Mouse (Mus musculus) limb, embryonic 14.5 days (tissue): ENCODE measurements around the gene Cilp2. TPM values are rescaled to one million over a fixed set of nuclear protein-coding genes. Genes with fewer than 3 reads are reported as not detected.

Experiments used
- ATAC-seq: fragments of 200-750 bp; cut with Nextera tagmentation; 2 replicates; pipeline ENCODE4 v1.8.0; 2017; ENCODE audit warnings: low read depth, moderate number of reproducible peaks, moderate TSS enrichment; ENCODE audit not compliant: low FRiP score
- DNase-seq: peaks from one replicate; pipeline ENCODE4 v3.0.0-alpha.2; 2015; ENCODE audit warnings: low spot score
- H3K27ac ChIP-seq: fragments of 300-500 bp; sonication (generic); replicated peaks from 2 replicates; pipeline ENCODE4 v1.5.1; 2014; ENCODE audit warnings: low read depth, mild to moderate bottlenecking, low read length, moderate library complexity, mixed read lengths
- H3K27me3 ChIP-seq: fragments of 300-500 bp; sonication (generic); 2 replicates; pipeline ENCODE4 v1.6.1; 2014; ENCODE audit warnings: low read length, mixed read lengths; ENCODE audit not compliant: control insufficient read depth, insufficient read depth
- H3K36me3 ChIP-seq: fragments of 300-500 bp; sonication (generic); 2 replicates; pipeline ENCODE4 v1.6.1; 2014; ENCODE audit warnings: mild to moderate bottlenecking, low read length, moderate library complexity, mixed read lengths; ENCODE audit not compliant: control insufficient read depth, insufficient read depth
- H3K4me1 ChIP-seq: fragments of 300-500 bp; sonication (generic); 2 replicates; pipeline ENCODE4 v1.6.1; 2014; ENCODE audit warnings: antibody characterized with exemption, low read length, mixed read lengths; ENCODE audit not compliant: control insufficient read depth, insufficient read depth
- H3K4me2 ChIP-seq: fragments of 300-500 bp; sonication (generic); replicated peaks from 2 replicates; pipeline ENCODE4 v1.6.1; 2014; ENCODE audit warnings: low read depth, mild to moderate bottlenecking, low read length, moderate library complexity; ENCODE audit not compliant: severe bottlenecking
- H3K4me3 ChIP-seq: fragments of 300-500 bp; sonication (generic); replicated peaks from 2 replicates; pipeline ENCODE4 v1.5.1; 2014; ENCODE audit warnings: low read length
- H3K9ac ChIP-seq: fragments of 300-500 bp; sonication (generic); 2 replicates; pipeline ENCODE4 v1.6.1; 2014; ENCODE audit warnings: mild to moderate bottlenecking, low read depth, low read length, moderate library complexity; ENCODE audit not compliant: severe bottlenecking
- H3K9me3 ChIP-seq: fragments of 300-500 bp; sonication (generic); 2 replicates; pipeline ENCODE4 v1.6.1; 2016; ENCODE audit warnings: low read length; ENCODE audit not compliant: control insufficient read depth
- POLR2A ChIP-seq: fragments of 200-500 bp; IDR thresholded peaks from 2 replicates; pipeline ENCODE4 v1.8.0; 2012; ENCODE audit warnings: inconsistent platforms, mild to moderate bottlenecking, moderate library complexity, borderline replicate concordance; ENCODE audit not compliant: insufficient read depth, insufficient read length; ENCODE audit errors: extremely low read depth
- WGBS: fragments of 180-500 bp; shearing (Covaris S2); extraction: QIAGEN DNeasy Blood & Tissue Kit; methylation state at CpG from one replicate; pipeline ENCODE4 v1.1.7; 2014; 5-methylcytosine and 5-hydroxymethylcytosine counted together
- polyA plus RNA-seq, 2 experiments: library from polyadenylated mRNA; depleted of rRNA in 1 of 2; stranded (reverse) in 1 of 2; unstranded in 1 of 2; fragments of >200 nt; fragmentation: Nextera tagmentation in 1 of 2; extraction: Ambion mirVana in 1 of 2; gene quantifications; 2 replicates each; pipeline versions ENCODE4 v1.2.1 to v1.2.3; 2012 to 2014

The Cilp2 gene
- polyA plus RNA-seq, 2 experiments: 1.5 to 2.6 TPM

GRCm38 (mm10) chr8:69870907-69871306 is 16.6 kb downstream of the Cilp2 start:
- Histone ChIP-seq H3K27ac (no peak overlapping the region), H3K4me2 (no peak overlapping the region), H3K36me3 (no peaks in the 10 kb centered on the region), H3K9ac (no peak overlapping the region), H3K4me3 (no peak overlapping the region), H3K4me1 (no peaks in the 10 kb centered on the region), H3K27me3 (no peaks in the 10 kb centered on the region), H3K9me3 (no peaks in the 10 kb centered on the region)
- DNase-seq: no peak
- 82% methylated on average over 6 of the region's 6 CpGs for WGBS
- ATAC-seq: no peak
- TF ChIP-seq POLR2A: no peak

- Histone ChIP-seq H3K27ac (no peak overlapping the region), H3K27me3 (no peaks in the 10 kb centered on the region), H3K36me3 (no peaks in the 10 kb centered on the region), H3K9me3 (no peaks in the 10 kb centered on the region), H3K4me2 (no peak overlapping the region), H3K4me3 (no peak overlapping the region), H3K4me1 (no peaks in the 10 kb centered on the region), H3K9ac (no peak overlapping the region)
- ATAC-seq: no peak
- no peak for TF ChIP-seq POLR2A
- no peak for DNase-seq
- 81% methylated on average over 11 of the region's 11 CpGs for WGBS
These were observed 17.3 kb downstream of the Cilp2 start for GRCm38 (mm10) chr8:69870003-69870765.

- ATAC-seq: no peak
These were observed 19.7 kb downstream of the Cilp2 start for GRCm38 (mm10) chr8:69867696-69868326.

GRCm38 (mm10) chr8:69864180-69864579 is 23.3 kb downstream of the Cilp2 start:
- Histone ChIP-seq H3K9me3 (no peaks in the 10 kb centered on the region), H3K4me2 (no peak overlapping the region), H3K36me3 (no peaks in the 10 kb centered on the region), H3K4me1 (no peaks in the 10 kb centered on the region), H3K27ac (no peak overlapping the region), H3K9ac (no peak overlapping the region), H3K4me3 (no peak overlapping the region), H3K27me3 (no peaks in the 10 kb centered on the region)
- DNase-seq (no peak), ATAC-seq (no peak)
- no peak for TF ChIP-seq POLR2A
- 64% methylated on average over 5 of the region's 5 CpGs for WGBS

More at GRCm38 (mm10) chr8:69867696-69868326, 19.7 kb downstream of the Cilp2 start:
- 71% methylated on average over 5 of the region's 5 CpGs for WGBS
- no peaks in the 10 kb centered on the region for H3K36me3 ChIP-seq
- 0 out of 2 replicates have a peak overlapping the region, but pooled peaks have one; percentile 12 for H3K9ac ChIP-seq
- no peaks in the 10 kb centered on the region for H3K4me1 ChIP-seq
- no peak overlapping the region for H3K27ac ChIP-seq
- no peak for DNase-seq
- H3K27me3 ChIP-seq: no peaks in the 10 kb centered on the region
- H3K9me3 ChIP-seq: no peaks in the 10 kb centered on the region
- no peak overlapping the region for H3K4me2 ChIP-seq
- no peak overlapping the region for H3K4me3 ChIP-seq
- no peak for TF ChIP-seq POLR2A

GRCm38 (mm10) chr8:69863387-69864020 is 24.0 kb downstream of the Cilp2 start:
- no peaks in the 10 kb centered on the region for H3K27me3 ChIP-seq
- ATAC-seq (no peak), DNase-seq (no peak)
- H3K36me3 ChIP-seq: no peaks in the 10 kb centered on the region
- WGBS: 90% methylated on average over 5 of the region's 5 CpGs
- H3K4me2 ChIP-seq: no peak overlapping the region
- no peak overlapping the region for H3K27ac ChIP-seq
- no peak for TF ChIP-seq POLR2A
- H3K4me3 ChIP-seq: no peak overlapping the region
- H3K4me1 ChIP-seq: no peaks in the 10 kb centered on the region
- H3K9ac ChIP-seq: no peak overlapping the region
- no peaks in the 10 kb centered on the region for H3K9me3 ChIP-seq
